Mouse (Mus musculus) CH12F3 (cell line): Measurements from ENCODE around the gene Nlrc5.

Experiments used
- in situ Hi-C: fragments of 300-500 bp; cut with MboI; formaldehyde crosslinking; loops from 2 replicates; pipeline ENCODE4 v1.14.3; 2020; ENCODE audit warnings: low sequenced_read_pairs

Nlrc5 gene

GRCm38 (mm10) chr8:94458567-94458966 is 24.4 kb downstream of the Nlrc5 start:
- in situ Hi-C loops, result no loop called here

GRCm38 (mm10) chr8:94469656-94470055 is 35.5 kb downstream of the Nlrc5 start:
- in situ Hi-C loops, result no loop called here

- in situ Hi-C loops, result no loop called here
These were observed 36.6 kb downstream of the Nlrc5 start for GRCm38 (mm10) chr8:94470794-94471193.

- in situ Hi-C loops, result no loop called here
These were observed 37.1 kb downstream of the Nlrc5 start for GRCm38 (mm10) chr8:94471281-94471680.

- in situ Hi-C loops, result no loop called here
These were observed 38.6 kb downstream of the Nlrc5 start for GRCm38 (mm10) chr8:94472741-94473140.

- in situ Hi-C loops, result no loop called here
These were observed 39.3 kb downstream of the Nlrc5 start for GRCm38 (mm10) chr8:94473431-94473830.

- in situ Hi-C loops, result no loop called here
These were observed 41.6 kb downstream of the Nlrc5 start for GRCm38 (mm10) chr8:94475786-94476185.

- in situ Hi-C loops, result no loop called here
These were observed 42.7 kb downstream of the Nlrc5 start for GRCm38 (mm10) chr8:94476846-94477245.

GRCm38 (mm10) chr8:94482051-94482450 is 47.9 kb downstream of the Nlrc5 start:
- in situ Hi-C loops, result no loop called here

- in situ Hi-C loops, result no loop called here
These were observed 51.1 kb downstream of the Nlrc5 start for GRCm38 (mm10) chr8:94485288-94485687.

GRCm38 (mm10) chr8:94485882-94486281 is 51.7 kb downstream of the Nlrc5 start:
- in situ Hi-C loops, result no loop called here

- in situ Hi-C loops, result no loop called here
These were observed 53.9 kb downstream of the Nlrc5 start for GRCm38 (mm10) chr8:94488016-94488415.

GRCm38 (mm10) chr8:94489809-94490483 is 55.8 kb downstream of the Nlrc5 start:
- in situ Hi-C loops, result loop anchor here (5.0 kb wide), 1 partner anchor 163 kb away; the partner anchor contains the start of gene Slc12a3

GRCm38 (mm10) chr8:94492021-94492681 is 58.0 kb downstream of the Nlrc5 start:
- in situ Hi-C loops, result loop anchor here (5.0 kb wide), 1 partner anchor 165 kb away; the partner anchor contains the start of gene Slc12a3

GRCm38 (mm10) chr8:94493240-94493639 is 59.1 kb downstream of the Nlrc5 start:
- in situ Hi-C loops, result loop anchor here (5.0 kb wide), 1 partner anchor 166 kb away; the partner anchor contains the start of gene Slc12a3

- in situ Hi-C loops, result no loop called here
These were observed 81.5 kb downstream of the Nlrc5 start for GRCm38 (mm10) chr8:94515430-94516208.

GRCm38 (mm10) chr8:94516209-94516593 is 82.0 kb downstream of the Nlrc5 start:
- in situ Hi-C loops, result no loop called here

- in situ Hi-C loops, result no loop called here
These were observed 82.6 kb downstream of the Nlrc5 start for GRCm38 (mm10) chr8:94516766-94517165.

GRCm38 (mm10) chr8:94518331-94518730 is 84.2 kb downstream of the Nlrc5 start:
- in situ Hi-C loops, result no loop called here

GRCm38 (mm10) chr8:94519021-94519420 is 84.9 kb downstream of the Nlrc5 start:
- in situ Hi-C loops, result no loop called here

- in situ Hi-C loops, result loop anchor here (10.0 kb wide), 1 partner anchor 173 kb away; the partner anchor contains the start of gene Pllp
These were observed 87.3 kb downstream of the Nlrc5 start for GRCm38 (mm10) chr8:94521481-94521880.
